Mouse (Mus musculus) kidney, postnatal 36 days (tissue): ENCODE results near the gene Hoxa5.

Experiments
- DNase-seq, 2 experiments: peaks; one replicate each; pipeline ENCODE4 v3.0.0; 2021 to 2022; ENCODE audit warnings: mixed read lengths in 2 of 2

The Hoxa5 gene

GRCm38 (mm10) chr6:52177061-52177735 is 27.2 kb downstream of the Hoxa5 start, which contains the start of gene 5730596B20Rik:
5730596B20Rik (plus strand) TSS chr6:52177498.
- DNase-seq = peak; percentile 83 to 89

GRCm38 (mm10) chr6:52176391-52176790 is 28.0 kb downstream of the Hoxa5 start:
- DNase-seq = no peak

- DNase-seq = peak in 1 of 2 experiments; percentile 82
These were observed 28.5 kb downstream of the Hoxa5 start for GRCm38 (mm10) chr6:52175864-52176263.

- DNase-seq = peak; percentile 58 to 70
These were observed 29.2 kb downstream of the Hoxa5 start for GRCm38 (mm10) chr6:52174968-52175751.

- no peak for DNase-seq
These were observed 30.7 kb downstream of the Hoxa5 start for GRCm38 (mm10) chr6:52173648-52174047.

- DNase-seq = peak; percentile 95 to 97
These were observed 31.9 kb downstream of the Hoxa5 start for GRCm38 (mm10) chr6:52172501-52172900.

GRCm38 (mm10) chr6:52171938-52172337 is 32.4 kb downstream of the Hoxa5 start:
- peak; percentile 52 to 65 for DNase-seq

- DNase-seq = no peak
These were observed 33.1 kb downstream of the Hoxa5 start for GRCm38 (mm10) chr6:52171331-52171730.

- DNase-seq = no peak
These were observed 33.5 kb downstream of the Hoxa5 start for GRCm38 (mm10) chr6:52170898-52171223.

GRCm38 (mm10) chr6:52170166-52170897 is 34.1 kb downstream of the Hoxa5 start:
- DNase-seq = peak; percentile 56 to 58

GRCm38 (mm10) chr6:52169499-52170165 is 34.8 kb downstream of the Hoxa5 start:
- no peak for DNase-seq

GRCm38 (mm10) chr6:52168191-52169055 is 36.0 kb downstream of the Hoxa5 start:
- DNase-seq = no peak

- no peak for DNase-seq
These were observed 36.6 kb downstream of the Hoxa5 start for GRCm38 (mm10) chr6:52167736-52168161.

- DNase-seq = no peak
These were observed 37.2 kb downstream of the Hoxa5 start for GRCm38 (mm10) chr6:52167176-52167575.

- no peak for DNase-seq
These were observed 37.8 kb downstream of the Hoxa5 start for GRCm38 (mm10) chr6:52166431-52167077.

- DNase-seq = peak in 1 of 2 experiments; percentile 60
These were observed 38.7 kb downstream of the Hoxa5 start for GRCm38 (mm10) chr6:52165441-52166370.

- peak in 1 of 2 experiments; percentile 54 for DNase-seq
These were observed 39.6 kb downstream of the Hoxa5 start, which contains the start of gene Hoxa2 for GRCm38 (mm10) chr6:52164626-52165440. Hoxa2 (minus strand) TSS chr6:52164831.

GRCm38 (mm10) chr6:52164051-52164625 is 40.2 kb downstream of the Hoxa5 start:
- DNase-seq = peak in 1 of 2 experiments; percentile 60
